Mouse (Mus musculus): ENCODE data around the gene Olfr1206.

DNA sequence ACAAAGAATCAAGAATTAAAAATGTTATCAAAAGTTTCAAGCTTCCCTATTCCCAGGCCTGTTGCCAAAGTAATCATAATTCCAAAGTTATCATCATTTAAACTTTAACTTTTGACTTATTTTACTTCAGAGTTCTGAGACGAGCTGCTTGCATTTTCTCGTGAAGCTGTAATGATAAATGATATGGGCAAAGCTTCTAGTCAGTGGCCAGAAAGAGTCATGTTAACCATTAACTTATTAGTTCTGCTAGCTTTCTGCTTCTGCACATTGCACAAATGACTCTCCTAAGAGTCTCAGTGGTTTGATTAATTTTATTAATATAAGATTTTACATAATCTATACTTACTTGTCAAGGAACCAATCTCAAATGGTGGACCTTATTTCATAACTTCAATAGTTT, 24.6 kb upstream of the Olfr1206 start:
- no peak for TF ChIP-seq CTCF (IDR thresholded peaks at IDR 0.05; ENCODE audit: low read depth, low read length)
- no peak for TF ChIP-seq POLR2A (IDR thresholded peaks at IDR 0.05; ENCODE audit: extremely low read depth, insufficient read depth, low read length)

All from liver, adult 2 months (tissue).